Mouse (Mus musculus) myocyte (in vitro differentiated cells): ENCODE data around the gene Hoxd3. TPM values are rescaled to one million over a fixed set of nuclear protein-coding genes. Genes with fewer than 3 reads are reported as not detected.

Source experiments
- H3K27me3 ChIP-seq: one replicate; pipeline ENCODE4 v1.6.1; 2011; ENCODE audit not compliant: control insufficient read depth, insufficient read depth, insufficient read length
- H3K36me3 ChIP-seq: one replicate; pipeline ENCODE4 v1.6.1; 2011; ENCODE audit not compliant: control insufficient read depth, insufficient read depth
- H3K4me2 ChIP-seq: one replicate; pipeline ENCODE4 v1.6.1; 2011; ENCODE audit warnings: low read depth, control low read depth
- H3K4me3 ChIP-seq: one replicate; pipeline ENCODE4 v1.5.1; 2011; ENCODE audit warnings: mild to moderate bottlenecking, control low read depth, moderate library complexity
- H3K79me2 ChIP-seq: one replicate; pipeline ENCODE4 v1.6.1; 2011; ENCODE audit not compliant: control insufficient read depth, insufficient read depth
- H3ac ChIP-seq: one replicate; pipeline ENCODE4 v1.6.1; 2011; ENCODE audit not compliant: control insufficient read depth, insufficient read length
- CEBPB ChIP-seq: IDR thresholded peaks from 2 replicates; pipeline ENCODE4 v1.6.1; 2011; ENCODE audit warnings: mild to moderate bottlenecking, moderate library complexity; ENCODE audit not compliant: poor library complexity, insufficient read depth, severe bottlenecking
- E2F4 ChIP-seq: IDR thresholded peaks from one replicate; pipeline ENCODE4 v1.6.1; 2011; ENCODE audit warnings: mild to moderate bottlenecking, control low read depth, moderate library complexity; ENCODE audit not compliant: insufficient read depth
- MAX ChIP-seq: IDR thresholded peaks from one replicate; pipeline ENCODE4 v1.6.1; 2011; ENCODE audit warnings: low read depth, mild to moderate bottlenecking, control low read depth
- MYOD1 ChIP-seq, 3 experiments: IDR thresholded peaks; one replicate each; pipeline ENCODE4 v1.6.1; 2011; ENCODE audit warnings: control low read depth in 2 of 3, low read depth in 2 of 3, mild to moderate bottlenecking in 2 of 3, moderate library complexity in 1 of 3; ENCODE audit not compliant: insufficient read length in 2 of 3, control insufficient read depth in 1 of 3
- MYOG ChIP-seq, 3 experiments: IDR thresholded peaks; one replicate each; pipeline ENCODE4 v1.6.1; 2011; ENCODE audit warnings: control low read depth in 2 of 3, low read depth in 2 of 3, mild to moderate bottlenecking in 2 of 3; ENCODE audit not compliant: insufficient read length in 2 of 3, control insufficient read depth in 1 of 3, insufficient read depth in 1 of 3
- POLR2A ChIP-seq: IDR thresholded peaks from one replicate; pipeline ENCODE4 v1.6.1; 2011; ENCODE audit warnings: low read depth, mild to moderate bottlenecking, control low read depth, moderate library complexity; ENCODE audit not compliant: insufficient read length
- POLR2AphosphoS2 ChIP-seq: IDR thresholded peaks from one replicate; pipeline ENCODE4 v1.6.1; 2011; ENCODE audit warnings: low read depth, control low read depth; ENCODE audit not compliant: insufficient read length
- REST ChIP-seq: IDR thresholded peaks from one replicate; pipeline ENCODE4 v1.6.1; 2011; ENCODE audit warnings: mild to moderate bottlenecking, control low read depth, moderate library complexity; ENCODE audit not compliant: insufficient read depth, insufficient read length
- SRF ChIP-seq: IDR thresholded peaks from one replicate; pipeline ENCODE4 v1.6.1; 2011; ENCODE audit warnings: low read depth; ENCODE audit not compliant: control insufficient read depth, insufficient read length
- TCF12 ChIP-seq: IDR thresholded peaks from one replicate; pipeline ENCODE4 v1.6.1; 2011; ENCODE audit warnings: mild to moderate bottlenecking, control low read depth; ENCODE audit not compliant: poor library complexity, insufficient read depth, severe bottlenecking
- TCF3 ChIP-seq: IDR thresholded peaks from one replicate; pipeline ENCODE4 v1.6.1; 2011; ENCODE audit warnings: low read depth, control low read depth; ENCODE audit not compliant: insufficient read length
- USF1 ChIP-seq: IDR thresholded peaks from one replicate; pipeline ENCODE4 v1.6.1; 2011; ENCODE audit warnings: low read depth, mild to moderate bottlenecking, control low read depth, moderate library complexity
- polyA plus RNA-seq: library from polyadenylated mRNA; unstranded; fragments of >200 nt; fragmentation: generic; extraction: Trizol; gene quantifications from one replicate; pipeline ENCODE4 v1.2.1, GENCODE M21; 2012; ENCODE audit warnings: missing spikeins

Hoxd3 gene
- polyA plus RNA-seq, 1 experiment, result not detected

DNA sequence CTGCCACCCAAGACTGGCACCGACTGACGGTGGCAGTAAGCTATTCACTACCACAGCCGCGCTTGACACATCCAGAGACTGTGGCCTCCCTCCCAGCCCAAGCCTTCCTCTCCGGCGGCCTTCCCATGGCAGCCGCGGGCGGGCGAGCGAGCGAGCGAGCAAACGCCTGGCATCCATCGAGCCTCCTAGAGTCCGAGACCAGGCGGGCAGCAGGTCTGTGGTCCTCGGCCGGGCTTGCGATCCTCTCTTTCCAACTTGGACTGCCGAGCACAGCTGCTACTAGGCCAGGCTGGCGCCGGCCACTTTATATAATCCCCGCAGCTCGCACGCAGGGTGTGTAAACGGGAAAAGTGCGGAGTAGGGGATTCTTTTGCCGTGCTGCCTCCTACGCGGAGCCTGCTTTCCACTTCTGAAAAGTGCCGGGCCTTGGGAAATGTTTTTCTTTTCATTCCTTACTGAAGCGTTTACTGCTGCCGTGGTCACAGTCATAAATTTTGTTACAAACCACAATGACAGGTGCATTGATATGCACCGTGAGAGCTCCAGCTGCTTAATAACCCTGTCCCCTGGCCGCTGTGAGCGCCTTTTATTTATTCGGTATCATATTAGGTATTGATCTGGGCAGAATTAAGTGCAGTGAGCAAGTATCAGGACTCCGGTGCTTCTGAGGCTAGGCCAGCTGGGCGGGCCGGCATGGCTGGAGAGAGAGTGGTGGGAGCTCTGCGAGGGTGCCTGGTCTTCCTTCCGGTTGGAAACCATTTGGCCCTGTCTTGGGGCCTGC is 28.8 kb downstream of the Hoxd3 start:
- TF ChIP-seq MYOG (IDR thresholded peaks at IDR 0.05; ENCODE audit: control insufficient read depth in 1 of 3, insufficient read depth in 1 of 3, insufficient read length in 2 of 3, low read depth in 2 of 3), result peak in 1 of 3 experiments; percentile 18
- no peak for TF ChIP-seq POLR2A
- H3K36me3 ChIP-seq, result no peaks in the 10 kb centered on the region
- H3ac ChIP-seq, result no peak overlapping the region
- peaks cover 46% of the 10 kb centered on the region for H3K27me3 ChIP-seq
- H3K79me2 ChIP-seq, result no peaks in the 10 kb centered on the region
- no peak overlapping the region for H3K4me3 ChIP-seq
- no peak overlapping the region for H3K4me2 ChIP-seq

DNA sequence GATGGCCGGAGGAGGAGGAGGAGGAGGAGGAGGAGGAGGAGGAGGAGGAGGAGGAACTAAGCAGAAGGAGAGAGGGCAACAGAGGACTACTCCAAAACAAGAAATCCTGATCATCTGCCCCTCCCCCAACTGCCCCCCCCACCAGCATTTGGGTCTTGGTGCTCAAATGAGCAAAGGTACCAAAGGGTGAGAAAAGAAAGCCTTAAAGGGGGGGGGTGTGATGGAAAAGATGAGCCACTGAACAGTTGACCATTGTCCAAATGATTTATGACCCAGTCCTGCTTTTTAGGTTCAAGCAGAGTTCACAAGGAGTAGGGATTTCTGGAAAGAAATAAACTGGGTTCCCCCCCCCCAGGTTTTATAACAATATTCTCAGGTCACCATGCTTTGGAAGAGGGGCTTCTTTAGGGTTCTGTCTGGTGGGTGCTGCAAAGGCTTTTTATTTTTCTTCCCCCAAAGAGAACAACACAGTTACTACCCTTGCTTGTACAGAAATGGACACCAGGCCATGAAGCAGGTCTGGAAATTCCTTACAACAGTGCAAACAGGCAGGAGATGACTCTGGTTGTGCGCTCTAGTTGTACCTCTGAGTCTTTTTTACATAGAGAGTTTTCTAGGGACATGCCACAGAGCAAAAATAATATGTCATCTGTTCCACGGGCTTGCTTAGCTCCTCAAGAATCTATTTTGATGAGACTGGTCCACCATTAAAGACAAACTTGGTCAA is 29.7 kb downstream of the Hoxd3 start:
- H3K27me3 ChIP-seq, result peaks cover 46% of the 10 kb centered on the region

DNA sequence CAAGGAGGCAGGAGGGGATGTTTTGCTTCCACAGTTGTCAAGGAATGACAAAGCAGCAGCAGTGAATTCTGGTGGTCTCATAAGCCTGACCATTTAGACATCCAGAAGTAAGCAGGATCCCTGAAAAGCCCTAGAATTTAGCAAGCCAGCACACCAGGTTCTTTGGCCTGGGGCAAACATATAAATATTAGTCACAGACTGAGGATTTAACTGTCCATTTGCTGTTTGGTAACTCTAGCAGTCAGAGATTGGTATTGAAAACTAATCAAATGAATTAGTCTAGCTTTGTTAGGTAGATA is 30.2 kb downstream of the Hoxd3 start:
- no peak overlapping the region for H3K4me3 ChIP-seq
- peaks cover 46% of the 10 kb centered on the region for H3K27me3 ChIP-seq
- no peak for TF ChIP-seq E2F4
- TF ChIP-seq USF1, result no peak
- TF ChIP-seq MYOG (IDR thresholded peaks at IDR 0.05; ENCODE audit: control insufficient read depth in 1 of 3, insufficient read depth in 1 of 3, insufficient read length in 2 of 3, low read depth in 2 of 3), result no peak
- TF ChIP-seq TCF3, result no peak
- TF ChIP-seq CEBPB, result no peak
- TF ChIP-seq SRF, result no peak
- no peak for TF ChIP-seq REST
- no peak for TF ChIP-seq MYOD1 (IDR thresholded peaks at IDR 0.05; ENCODE audit: control insufficient read depth in 1 of 3, insufficient read length in 2 of 3, low read depth in 2 of 3)
- no peak for TF ChIP-seq POLR2A
- TF ChIP-seq POLR2AphosphoS2, result no peak
- no peak for TF ChIP-seq TCF12
- no peak for TF ChIP-seq MAX
- no peaks in the 10 kb centered on the region for H3K79me2 ChIP-seq
- H3K4me2 ChIP-seq, result no peak overlapping the region
- H3ac ChIP-seq, result no peak overlapping the region
- H3K36me3 ChIP-seq, result no peaks in the 10 kb centered on the region

More for the DNA sequence above, 29.7 kb downstream of the Hoxd3 start:
- no peak for TF ChIP-seq TCF12
- no peak for TF ChIP-seq TCF3
- Histone ChIP-seq H3K36me3 (no peaks in the 10 kb centered on the region), H3ac (no peak overlapping the region), H3K79me2 (no peaks in the 10 kb centered on the region), H3K4me3 (no peak overlapping the region), H3K4me2 (no peak overlapping the region)

DNA sequence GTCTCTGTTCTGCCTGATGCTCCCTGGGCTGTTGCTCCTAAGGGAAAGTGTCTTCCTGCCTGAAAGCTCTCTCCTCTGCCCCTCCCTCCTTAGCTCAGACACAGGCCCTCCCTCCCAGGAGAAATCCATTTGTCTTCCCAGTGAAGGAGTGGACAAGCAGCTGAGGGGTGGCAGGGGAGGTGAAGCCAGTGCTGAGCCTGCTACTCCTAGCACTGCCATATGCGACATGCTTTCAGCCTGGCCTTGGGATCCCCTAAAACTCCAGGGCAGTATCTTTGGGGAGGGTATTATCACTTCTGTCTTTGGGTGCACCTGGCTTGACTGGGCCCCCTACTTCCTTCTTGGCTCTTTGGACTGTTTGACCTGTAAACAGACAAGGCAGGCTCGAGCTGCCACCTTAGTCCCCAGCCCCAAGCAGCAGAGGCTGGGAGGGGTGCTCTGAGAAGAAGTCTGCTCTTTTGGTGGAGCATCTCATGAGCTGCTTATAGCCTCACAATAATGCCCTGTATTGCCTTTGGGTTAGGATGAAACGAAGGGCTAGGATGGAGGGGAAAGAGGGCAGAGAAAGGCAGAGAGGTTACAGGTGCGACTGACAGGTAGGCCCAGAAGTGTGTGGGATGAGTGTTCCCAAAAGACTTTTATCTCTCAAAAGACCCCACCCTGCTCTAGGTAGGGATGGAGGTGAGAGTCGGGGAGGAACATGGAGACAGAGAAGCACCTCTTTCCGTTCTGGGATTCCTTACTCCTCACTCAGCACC is 34.0 kb downstream of the Hoxd3 start:
- Histone ChIP-seq H3K27me3 (peaks cover 34% of the 10 kb centered on the region), H3K36me3 (no peaks in the 10 kb centered on the region), H3K4me3 (no peak overlapping the region), H3ac (no peak overlapping the region), H3K4me2 (no peak overlapping the region), H3K79me2 (no peaks in the 10 kb centered on the region)
- no peak for TF ChIP-seq MYOD1 (IDR thresholded peaks at IDR 0.05; ENCODE audit: control insufficient read depth in 1 of 3, insufficient read length in 2 of 3, low read depth in 2 of 3)
- no peak for TF ChIP-seq POLR2AphosphoS2
- no peak for TF ChIP-seq MYOG (IDR thresholded peaks at IDR 0.05; ENCODE audit: control insufficient read depth in 1 of 3, insufficient read depth in 1 of 3, insufficient read length in 2 of 3, low read depth in 2 of 3)
- TF ChIP-seq MAX, result no peak
- TF ChIP-seq E2F4, result no peak
- no peak for TF ChIP-seq POLR2A
- TF ChIP-seq SRF, result no peak
- no peak for TF ChIP-seq USF1
- TF ChIP-seq CEBPB, result no peak
- no peak for TF ChIP-seq TCF3
- no peak for TF ChIP-seq REST
- TF ChIP-seq TCF12, result no peak

DNA sequence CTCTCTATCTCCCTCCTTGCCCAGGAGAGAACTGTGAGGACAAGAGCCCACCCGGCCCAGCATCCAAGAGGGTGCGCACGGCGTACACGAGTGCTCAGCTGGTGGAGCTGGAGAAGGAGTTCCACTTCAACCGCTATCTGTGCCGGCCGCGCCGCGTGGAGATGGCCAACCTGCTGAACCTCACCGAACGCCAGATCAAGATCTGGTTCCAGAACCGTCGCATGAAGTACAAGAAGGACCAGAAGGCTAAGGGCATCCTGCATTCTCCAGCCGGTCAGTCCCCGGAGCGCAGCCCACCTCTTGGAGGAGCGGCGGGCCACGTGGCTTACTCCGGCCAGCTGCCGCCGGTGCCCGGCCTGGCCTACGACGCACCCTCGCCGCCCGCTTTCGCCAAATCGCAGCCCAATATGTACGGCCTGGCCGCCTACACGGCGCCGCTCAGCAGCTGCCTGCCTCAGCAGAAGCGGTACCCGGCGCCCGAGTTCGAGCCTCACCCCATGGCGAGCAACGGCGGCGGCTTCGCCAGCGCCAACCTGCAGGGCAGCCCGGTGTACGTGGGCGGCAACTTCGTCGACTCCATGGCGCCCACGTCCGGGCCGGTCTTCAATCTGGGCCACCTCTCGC is 34.7 kb downstream of the Hoxd3 start:
- no peak overlapping the region for H3K4me2 ChIP-seq
- H3ac ChIP-seq, result no peak overlapping the region
- H3K4me3 ChIP-seq, result no peak overlapping the region
- no peaks in the 10 kb centered on the region for H3K36me3 ChIP-seq
- H3K27me3 ChIP-seq, result peaks cover 35% of the 10 kb centered on the region
- TF ChIP-seq POLR2A (no peak), POLR2AphosphoS2 (no peak), MAX (no peak), CEBPB (no peak), REST (no peak), MYOD1 (IDR thresholded peaks at IDR 0.05; ENCODE audit: control insufficient read depth in 1 of 3, insufficient read length in 2 of 3, low read depth in 2 of 3) (no peak), TCF3 (no peak), E2F4 (no peak)
- no peaks in the 10 kb centered on the region for H3K79me2 ChIP-seq
